ENCODE assay signal across 28 mouse cellular contexts in the genomic region with DNA sequence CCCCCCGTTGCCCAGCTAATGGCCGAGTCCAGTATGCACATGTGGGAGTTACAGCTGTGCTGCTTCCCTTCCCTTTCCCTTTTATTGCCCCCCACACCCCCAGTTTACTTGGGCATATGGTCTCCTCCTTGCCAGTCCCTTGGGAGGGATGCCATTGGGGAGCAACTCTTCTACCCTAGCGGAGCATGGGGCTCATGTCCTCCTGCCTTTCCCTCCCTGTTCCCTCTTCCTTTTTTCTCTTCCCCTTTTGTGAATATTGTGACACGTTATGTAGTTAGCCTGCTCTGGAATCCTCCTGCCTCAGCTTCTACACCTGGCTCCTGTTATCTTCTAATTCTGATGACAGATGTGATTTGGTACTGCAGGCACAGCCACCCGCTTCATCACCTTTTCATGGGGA.
"Had no signal": no experiment of that assay in that cellular context is flagged by ENCODE, and none has a peak within 500 bp of the region (broad histone marks: within the 10 kb centered on the region; RNA-seq: fewer than 3 reads in every experiment).

No protein-coding gene starts in this region.

- H3K27ac ChIP-seq: gastrocnemius, adult 2 months; heart, adult 2 months; heart, embryonic 13.5 days; heart, embryonic 15.5 days; hindbrain, embryonic 10.5 days; hindbrain, embryonic 12.5 days; hindbrain, embryonic 14.5 days; intestine, embryonic 15.5 days; layer of hippocampus, adult 2 months; limb, embryonic 13.5 days; limb, embryonic 15.5 days; liver, embryonic 13.5 days had no signal

- H3K9me3 ChIP-seq: heart, embryonic 13.5 days; heart, embryonic 15.5 days; hindbrain, embryonic 10.5 days; hindbrain, embryonic 12.5 days; intestine, embryonic 15.5 days; limb, embryonic 13.5 days; limb, embryonic 15.5 days; liver, embryonic 13.5 days had no signal

- H3K4me3 ChIP-seq: gastrocnemius, adult 2 months; heart, adult 2 months; heart, embryonic 13.5 days; heart, embryonic 15.5 days; hindbrain, embryonic 10.5 days; hindbrain, embryonic 12.5 days; intestine, embryonic 15.5 days; layer of hippocampus, adult 2 months; limb, embryonic 13.5 days; limb, embryonic 15.5 days; liver, embryonic 13.5 days had no signal

- H3K9ac ChIP-seq: heart, embryonic 13.5 days; heart, embryonic 15.5 days; hindbrain, embryonic 12.5 days; hindbrain, embryonic 14.5 days; intestine, embryonic 15.5 days; limb, embryonic 13.5 days; limb, embryonic 15.5 days; liver, embryonic 13.5 days had no signal

- ATAC-seq: hindbrain, embryonic 16.5 days; inflammation-experienced regulatory T-cells, adult 6 months; intestine, embryonic 15.5 days; intestine, postnatal 0 days had no signal

- H3K4me1 ChIP-seq: liver, embryonic 13.5 days had no signal

- H3K4me2 ChIP-seq: heart, embryonic 11.5 days; heart, embryonic 13.5 days; heart, embryonic 15.5 days; hindbrain, embryonic 12.5 days; hindbrain, embryonic 14.5 days; intestine, embryonic 15.5 days; limb, embryonic 13.5 days; limb, embryonic 15.5 days; liver, embryonic 11.5 days; liver, embryonic 13.5 days had no signal

- DNase-seq: gastrocnemius, adult 2 months; gastrocnemius, postnatal 10 days; gastrocnemius, postnatal 25 days; heart, adult 2 months; heart, postnatal 14 days; heart, postnatal 4 days; kidney, adult 18-20 months; kidney, adult 8-10 months; kidney, postnatal 10 days; kidney, postnatal 25 days; kidney, postnatal 4 days; layer of hippocampus, postnatal 36 days; left cerebral cortex, postnatal 4 days; liver, embryonic 13.5 days had no signal

- H3K27me3 ChIP-seq: heart, embryonic 13.5 days; heart, embryonic 15.5 days; hindbrain, embryonic 12.5 days; intestine, embryonic 15.5 days; limb, embryonic 13.5 days; limb, embryonic 15.5 days; liver, embryonic 13.5 days had no signal

- H3K36me3 ChIP-seq: heart, embryonic 13.5 days; heart, embryonic 15.5 days; hindbrain, embryonic 10.5 days; hindbrain, embryonic 12.5 days; intestine, embryonic 15.5 days; limb, embryonic 13.5 days; limb, embryonic 15.5 days; liver, embryonic 13.5 days had no signal
